Mouse (Mus musculus) forebrain, embryonic 14.5 days (tissue): ENCODE data around the gene Mpo. TPM values are rescaled to one million over a fixed set of nuclear protein-coding genes. Genes with fewer than 3 reads are reported as not detected.

Experiments
- ATAC-seq: fragments of 200-750 bp; cut with Nextera tagmentation; 2 replicates; pipeline ENCODE4 v1.8.0; 2017; ENCODE audit warnings: mild to moderate bottlenecking, moderate library complexity
- DNase-seq: peaks from one replicate; pipeline ENCODE4 v3.0.0-alpha.2; 2015; ENCODE audit warnings: low spot score
- H3K27ac ChIP-seq: fragments of 300-500 bp; sonication (generic); 2 replicates; pipeline ENCODE4 v1.5.1; 2014; ENCODE audit warnings: low read depth, mild to moderate bottlenecking, control low read depth, low read length, moderate library complexity
- H3K27me3 ChIP-seq: fragments of 300-500 bp; sonication (generic); replicated peaks from 2 replicates; pipeline ENCODE4 v1.6.1; 2014; ENCODE audit warnings: low read length, control low read depth, mixed read lengths; ENCODE audit not compliant: control insufficient read depth, insufficient read depth
- H3K36me3 ChIP-seq: fragments of 300-500 bp; sonication (generic); 2 replicates; pipeline ENCODE4 v1.6.1; 2014; ENCODE audit warnings: low read length, control low read depth; ENCODE audit not compliant: control insufficient read depth, insufficient read depth
- H3K4me1 ChIP-seq: fragments of 300-500 bp; sonication (generic); 2 replicates; pipeline ENCODE4 v1.6.1; 2014; ENCODE audit warnings: antibody characterized with exemption, low read length, control low read depth; ENCODE audit not compliant: control insufficient read depth, insufficient read depth
- H3K4me2 ChIP-seq: fragments of 300-500 bp; sonication (generic); 2 replicates; pipeline ENCODE4 v1.6.1; 2014; ENCODE audit warnings: mild to moderate bottlenecking, control low read depth, low read length
- H3K4me3 ChIP-seq: fragments of 300-500 bp; sonication (generic); 2 replicates; pipeline ENCODE4 v1.5.1; 2014; ENCODE audit warnings: low read depth, low read length, control low read depth
- H3K9ac ChIP-seq: fragments of 300-500 bp; sonication (generic); 2 replicates; pipeline ENCODE4 v1.6.1; 2014; ENCODE audit warnings: mild to moderate bottlenecking, low read length, control low read depth, moderate library complexity
- H3K9me3 ChIP-seq: fragments of 300-500 bp; sonication (generic); replicated peaks from 2 replicates; pipeline ENCODE4 v1.6.1; 2016; ENCODE audit warnings: low read length, control low read depth, mixed read lengths; ENCODE audit not compliant: control insufficient read depth
- WGBS: fragments of 180-500 bp; shearing (Covaris S2); extraction: QIAGEN DNeasy Blood & Tissue Kit; methylation state at CpG from one replicate; pipeline ENCODE4 v1.1.7; 2014; 5-methylcytosine and 5-hydroxymethylcytosine counted together
- polyA plus RNA-seq: library from polyadenylated mRNA; unstranded; fragments of >200 nt; fragmentation: Nextera tagmentation; extraction: Ambion mirVana; gene quantifications from 2 replicates; pipeline ENCODE4 v1.2.1, GENCODE M21; 2014

Mpo gene
- polyA plus RNA-seq, 1 experiment from 2014 or later = 0.22 TPM

GRCm38 (mm10) chr11:87750043-87750421 lies 43.3 kb upstream of the Mpo start:
- Histone ChIP-seq H3K27me3 (no peaks in the 10 kb centered on the region), H3K4me2 (no peak overlapping the region), H3K9me3 (no peaks in the 10 kb centered on the region), H3K4me1 (no peaks in the 10 kb centered on the region), H3K4me3 (no peak overlapping the region), H3K36me3 (peaks cover 4% of the 10 kb centered on the region), H3K9ac (no peak overlapping the region), H3K27ac (no peak overlapping the region)
- 77% methylated on average over 11 of the region's 11 CpGs for WGBS
- ATAC-seq = no peak
- DNase-seq = no peak

GRCm38 (mm10) chr11:87750521-87750920 lies 42.9 kb upstream of the Mpo start:
- DNase-seq (no peak), ATAC-seq (no peak)
- Histone ChIP-seq H3K36me3 (no peaks in the 10 kb centered on the region), H3K27me3 (no peaks in the 10 kb centered on the region), H3K9ac (no peak overlapping the region), H3K27ac (no peak overlapping the region), H3K4me3 (no peak overlapping the region), H3K4me2 (no peak overlapping the region), H3K9me3 (no peaks in the 10 kb centered on the region), H3K4me1 (no peaks in the 10 kb centered on the region)
- WGBS = 81% methylated on average over 3 of the region's 3 CpGs

- H3K4me3 ChIP-seq = no peak overlapping the region
- no peak overlapping the region for H3K27ac ChIP-seq
- H3K9me3 ChIP-seq = no peaks in the 10 kb centered on the region
- no peak overlapping the region for H3K4me2 ChIP-seq
- no peaks in the 10 kb centered on the region for H3K27me3 ChIP-seq
- no peaks in the 10 kb centered on the region for H3K36me3 ChIP-seq
- DNase-seq = no peak
- no peak for ATAC-seq
- no peaks in the 10 kb centered on the region for H3K4me1 ChIP-seq
- no peak overlapping the region for H3K9ac ChIP-seq
- 88% methylated on average over 8 of the region's 8 CpGs for WGBS
Observed at GRCm38 (mm10) chr11:87751031-87751430, 42.4 kb upstream of the Mpo start.

- Histone ChIP-seq H3K4me3 (no peak overlapping the region), H3K4me1 (no peaks in the 10 kb centered on the region), H3K27ac (no peak overlapping the region), H3K27me3 (no peaks in the 10 kb centered on the region), H3K4me2 (no peak overlapping the region), H3K9ac (no peak overlapping the region), H3K36me3 (no peaks in the 10 kb centered on the region), H3K9me3 (no peaks in the 10 kb centered on the region)
- ATAC-seq (no peak), DNase-seq (no peak)
- 64% methylated on average over 4 of the region's 4 CpGs for WGBS
Observed at GRCm38 (mm10) chr11:87751491-87751966, 41.9 kb upstream of the Mpo start.

- WGBS = 95% methylated on average over 1 of the region's 1 CpGs
- DNase-seq (no peak), ATAC-seq (no peak)
- Histone ChIP-seq H3K4me1 (no peaks in the 10 kb centered on the region), H3K27ac (no peak overlapping the region), H3K36me3 (no peaks in the 10 kb centered on the region), H3K27me3 (no peaks in the 10 kb centered on the region), H3K4me2 (no peak overlapping the region), H3K4me3 (no peak overlapping the region), H3K9ac (no peak overlapping the region), H3K9me3 (no peaks in the 10 kb centered on the region)
Observed at GRCm38 (mm10) chr11:87752307-87752706, 41.1 kb upstream of the Mpo start.

- DNase-seq (no peak), ATAC-seq (no peak)
- Histone ChIP-seq H3K9ac (no peak overlapping the region), H3K4me1 (no peaks in the 10 kb centered on the region), H3K27me3 (no peaks in the 10 kb centered on the region), H3K9me3 (no peaks in the 10 kb centered on the region), H3K4me2 (no peak overlapping the region), H3K36me3 (no peaks in the 10 kb centered on the region), H3K4me3 (no peak overlapping the region), H3K27ac (no peak overlapping the region)
- 83% methylated on average over 8 of the region's 8 CpGs for WGBS
Observed at GRCm38 (mm10) chr11:87753255-87753654, 40.1 kb upstream of the Mpo start.

- H3K4me2 ChIP-seq = no peak overlapping the region
- DNase-seq (no peak), ATAC-seq (no peak)
- H3K9me3 ChIP-seq = no peaks in the 10 kb centered on the region
- H3K4me3 ChIP-seq = no peak overlapping the region
- no peaks in the 10 kb centered on the region for H3K4me1 ChIP-seq
- no peak overlapping the region for H3K9ac ChIP-seq
- WGBS = 88% methylated on average over 5 of the region's 5 CpGs
- no peaks in the 10 kb centered on the region for H3K27me3 ChIP-seq
- no peak overlapping the region for H3K27ac ChIP-seq
- no peaks in the 10 kb centered on the region for H3K36me3 ChIP-seq
Observed at GRCm38 (mm10) chr11:87753891-87754501, 39.4 kb upstream of the Mpo start.

- Histone ChIP-seq H3K4me3 (no peak overlapping the region), H3K9ac (no peak overlapping the region), H3K27ac (no peak overlapping the region), H3K4me2 (no peak overlapping the region), H3K9me3 (no peaks in the 10 kb centered on the region), H3K36me3 (no peaks in the 10 kb centered on the region), H3K4me1 (no peaks in the 10 kb centered on the region), H3K27me3 (no peaks in the 10 kb centered on the region)
- ATAC-seq (no peak), DNase-seq (no peak)
- 72% methylated on average over 5 of the region's 5 CpGs for WGBS
Observed at GRCm38 (mm10) chr11:87754603-87755002, 38.8 kb upstream of the Mpo start.

- H3K27me3 ChIP-seq = no peaks in the 10 kb centered on the region
- H3K4me2 ChIP-seq = no peak overlapping the region
- DNase-seq (no peak), ATAC-seq (no peak)
- H3K9me3 ChIP-seq = no peaks in the 10 kb centered on the region
- no peak overlapping the region for H3K27ac ChIP-seq
- H3K9ac ChIP-seq = no peak overlapping the region
- H3K36me3 ChIP-seq = no peaks in the 10 kb centered on the region
- no peaks in the 10 kb centered on the region; the same call in 1 of the 2 replicates for H3K4me1 ChIP-seq
- no peak overlapping the region for H3K4me3 ChIP-seq
- WGBS = 83% methylated on average over 17 of the region's 17 CpGs
Observed at GRCm38 (mm10) chr11:87755360-87756017, 37.9 kb upstream of the Mpo start.
